Mouse (Mus musculus) hindbrain, postnatal 0 days (tissue): Measurements from ENCODE around the gene Kcnj9. TPM values are rescaled to one million over a fixed set of nuclear protein-coding genes. Genes with fewer than 3 reads are reported as not detected.
A peak's percentile ranks its signal among the peaks of the same experiment; 100 is the strongest.

Source experiments
- ATAC-seq: fragments of 200-750 bp; cut with Nextera tagmentation; 2 replicates; pipeline ENCODE4 v1.8.0; 2017; ENCODE audit warnings: mild to moderate bottlenecking, moderate TSS enrichment, moderate library complexity
- DNase-seq: peaks from one replicate; pipeline ENCODE4 v3.0.0-alpha.2; 2015; ENCODE audit warnings: low spot score
- H3K27ac ChIP-seq: fragments of 300-500 bp; sonication (generic); 2 replicates; pipeline ENCODE4 v1.5.1; 2014; ENCODE audit warnings: mild to moderate bottlenecking
- H3K27me3 ChIP-seq: fragments of 300-500 bp; sonication (generic); 2 replicates; pipeline ENCODE4 v1.6.1; 2014; ENCODE audit warnings: low read length, mixed read lengths; ENCODE audit not compliant: insufficient read depth
- H3K36me3 ChIP-seq: fragments of 300-500 bp; sonication (generic); 2 replicates; pipeline ENCODE4 v1.6.1; 2014; ENCODE audit warnings: low read length, mixed read lengths; ENCODE audit not compliant: insufficient read depth
- H3K4me1 ChIP-seq: fragments of 300-500 bp; sonication (generic); 2 replicates; pipeline ENCODE4 v1.6.1; 2014; ENCODE audit warnings: antibody characterized with exemption, low read length, mixed read lengths; ENCODE audit not compliant: insufficient read depth
- H3K4me2 ChIP-seq: fragments of 300-500 bp; sonication (generic); 2 replicates; pipeline ENCODE4 v1.6.1; 2014; ENCODE audit warnings: low read depth, mild to moderate bottlenecking, low read length, moderate library complexity, mixed read lengths
- H3K4me3 ChIP-seq: fragments of 300-500 bp; sonication (generic); 2 replicates; pipeline ENCODE4 v1.5.1; 2014; ENCODE audit warnings: low read length
- H3K9ac ChIP-seq: fragments of 300-500 bp; sonication (generic); replicated peaks from 2 replicates; pipeline ENCODE4 v1.6.1; 2014; ENCODE audit warnings: mild to moderate bottlenecking, low read length, moderate library complexity, mixed read lengths
- H3K9me3 ChIP-seq: fragments of 300-500 bp; sonication (generic); 2 replicates; pipeline ENCODE4 v1.6.1; 2016; ENCODE audit warnings: low read length, mixed read lengths
- CTCF ChIP-seq: IDR thresholded peaks from 2 replicates; pipeline ENCODE4 v1.5.1; 2016; ENCODE audit warnings: antibody characterized with exemption, control low read depth, low read depth
- WGBS: fragments of 180-500 bp; shearing (Covaris S2); extraction: QIAGEN DNeasy Blood & Tissue Kit; methylation state at CpG from one replicate; pipeline ENCODE4 v1.1.7; 2014; 5-methylcytosine and 5-hydroxymethylcytosine counted together
- polyA plus RNA-seq: library from polyadenylated mRNA; unstranded; fragments of >200 nt; fragmentation: Nextera tagmentation; extraction: Ambion mirVana; gene quantifications from 2 replicates; pipeline ENCODE4 v1.2.1, GENCODE M21; 2015
- total RNA-seq: library from RNA; depleted of rRNA; stranded (reverse); fragments of >200 nt; gene quantifications from 2 replicates; pipeline ENCODE4 v1.2.3, GENCODE M21; 2014

The Kcnj9 gene
- total and polyA plus RNA-seq, 2 experiments from 2014 or later: 3.6 to 9.8 TPM

DNA sequence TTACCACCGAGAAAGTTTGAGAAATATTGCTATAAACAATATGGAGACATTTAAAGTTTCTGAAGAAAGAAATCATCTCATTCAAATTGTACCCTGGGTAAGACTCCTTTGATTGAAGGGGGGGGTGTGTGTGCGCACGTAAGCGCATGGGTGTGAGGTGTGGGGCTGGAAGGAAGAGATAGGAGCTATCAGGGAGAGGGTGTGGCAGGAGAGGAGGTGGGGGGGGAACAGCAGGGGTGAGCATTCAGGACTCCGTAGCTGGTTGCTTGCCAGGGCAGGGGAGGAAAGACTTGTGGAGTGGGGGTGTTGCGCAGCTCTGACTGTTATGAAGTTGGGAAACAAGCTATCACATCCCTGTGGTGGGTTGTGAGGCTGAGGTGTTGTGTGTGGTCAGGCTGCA, 24.7 kb downstream of the Kcnj9 start:
- DNase-seq (no peak), ATAC-seq (no peak)
- no peak for TF ChIP-seq CTCF
- Histone ChIP-seq H3K9me3 (no peaks in the 10 kb centered on the region), H3K36me3 (no peaks in the 10 kb centered on the region), H3K9ac (no peak overlapping the region), H3K4me2 (no peak overlapping the region), H3K27me3 (no peaks in the 10 kb centered on the region), H3K4me3 (no peak overlapping the region), H3K4me1 (peaks cover 9% of the 10 kb centered on the region), H3K27ac (no peak overlapping the region)
- 68% methylated on average over 6 of the region's 6 CpGs for WGBS

DNA sequence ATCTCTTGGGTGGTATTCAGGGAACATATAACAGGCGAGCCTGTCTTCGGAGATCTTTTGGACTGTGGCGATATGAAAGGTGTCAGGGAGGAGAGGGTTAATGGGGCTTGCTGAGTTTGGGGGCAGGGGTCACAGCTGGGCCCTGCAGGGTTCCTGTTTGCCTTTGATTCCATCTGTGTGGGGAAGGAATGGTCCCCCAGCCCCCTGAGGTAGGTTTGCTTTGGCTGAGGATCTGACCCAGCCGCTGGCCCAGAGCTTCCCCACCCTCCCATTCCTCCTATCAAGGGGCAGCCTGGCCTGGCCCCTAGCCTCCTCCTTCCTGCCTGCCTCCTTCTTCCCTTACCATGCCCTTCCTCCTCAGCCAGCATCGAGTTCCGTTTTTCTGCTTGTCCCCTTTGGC, 26.3 kb downstream of the Kcnj9 start:
- no peak overlapping the region for H3K4me3 ChIP-seq
- H3K9me3 ChIP-seq: no peaks in the 10 kb centered on the region
- peak overlapping the region; percentile 49; the same call in 1 of the 2 replicates for H3K27ac ChIP-seq
- no peak for ATAC-seq
- no peaks in the 10 kb centered on the region for H3K27me3 ChIP-seq
- no peak for DNase-seq
- no peak overlapping the region for H3K4me2 ChIP-seq
- peaks cover 10% of the 10 kb centered on the region for H3K4me1 ChIP-seq
- no peak for TF ChIP-seq CTCF
- no peak overlapping the region for H3K9ac ChIP-seq
- H3K36me3 ChIP-seq: no peaks in the 10 kb centered on the region
- 19% methylated on average over 6 of the region's 6 CpGs for WGBS

DNA sequence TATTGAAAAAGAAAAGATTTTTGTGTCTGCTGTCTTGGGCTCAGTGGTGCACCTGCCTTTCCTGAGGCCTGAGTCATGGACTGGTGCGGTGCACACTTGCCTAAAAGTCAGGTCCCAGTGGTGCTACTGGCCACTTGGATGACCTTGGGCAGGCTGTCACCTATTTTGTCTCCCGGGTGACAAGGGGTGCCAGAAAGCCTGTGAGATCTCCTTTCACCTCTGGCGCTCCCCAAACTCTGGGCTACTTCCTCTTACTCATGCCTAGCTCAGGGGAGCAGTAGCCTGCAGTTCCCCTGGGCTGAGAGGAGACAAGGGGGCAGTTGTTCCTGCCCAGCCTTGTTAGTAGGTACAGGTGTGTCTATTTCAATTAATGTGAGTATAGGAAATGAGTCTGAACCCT, 26.8 kb downstream of the Kcnj9 start:
- Histone ChIP-seq H3K9ac (no peak overlapping the region), H3K9me3 (no peaks in the 10 kb centered on the region), H3K4me3 (no peak overlapping the region), H3K4me2 (no peak overlapping the region), H3K4me1 (peaks cover 10% of the 10 kb centered on the region), H3K27me3 (no peaks in the 10 kb centered on the region), H3K27ac (peak overlapping the region; percentile 16; the same call in 1 of the 2 replicates), H3K36me3 (no peaks in the 10 kb centered on the region)
- DNase-seq (no peak), ATAC-seq (no peak)
- TF ChIP-seq CTCF: no peak
- WGBS: 66% methylated on average over 3 of the region's 3 CpGs

DNA sequence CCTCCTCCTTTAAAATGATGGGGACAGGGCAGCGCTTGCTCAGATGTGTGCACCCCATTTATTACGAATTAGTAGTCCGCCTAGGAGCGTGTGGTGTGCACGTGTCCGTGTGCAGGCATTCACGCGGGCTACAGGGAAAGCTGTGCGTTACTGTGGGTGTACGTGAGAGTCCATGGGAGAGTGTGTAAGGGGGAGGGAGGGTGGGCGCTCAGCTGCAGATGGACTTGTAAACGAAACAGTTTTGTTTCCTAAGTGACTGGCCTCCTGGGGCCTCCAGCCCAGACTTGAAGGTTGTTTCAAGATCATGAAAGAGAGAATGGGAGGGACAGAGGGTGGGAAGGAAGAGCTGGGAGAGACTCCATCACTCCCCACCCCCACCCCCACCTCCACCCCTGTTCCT, 27.9 kb downstream of the Kcnj9 start:
- peak; percentile 56 for DNase-seq
- H3K27me3 ChIP-seq: no peaks in the 10 kb centered on the region
- H3K4me3 ChIP-seq: no peak overlapping the region
- H3K9me3 ChIP-seq: no peaks in the 10 kb centered on the region
- peak overlapping the region; percentile 70; the same call in 1 of the 2 replicates for H3K27ac ChIP-seq
- peaks cover 10% of the 10 kb centered on the region for H3K4me1 ChIP-seq
- ATAC-seq: peak; percentile 57
- no peak overlapping the region for H3K9ac ChIP-seq
- WGBS: 30% methylated on average over 12 of the region's 12 CpGs
- no peaks in the 10 kb centered on the region for H3K36me3 ChIP-seq
- no peak for TF ChIP-seq CTCF
- no peak overlapping the region for H3K4me2 ChIP-seq

DNA sequence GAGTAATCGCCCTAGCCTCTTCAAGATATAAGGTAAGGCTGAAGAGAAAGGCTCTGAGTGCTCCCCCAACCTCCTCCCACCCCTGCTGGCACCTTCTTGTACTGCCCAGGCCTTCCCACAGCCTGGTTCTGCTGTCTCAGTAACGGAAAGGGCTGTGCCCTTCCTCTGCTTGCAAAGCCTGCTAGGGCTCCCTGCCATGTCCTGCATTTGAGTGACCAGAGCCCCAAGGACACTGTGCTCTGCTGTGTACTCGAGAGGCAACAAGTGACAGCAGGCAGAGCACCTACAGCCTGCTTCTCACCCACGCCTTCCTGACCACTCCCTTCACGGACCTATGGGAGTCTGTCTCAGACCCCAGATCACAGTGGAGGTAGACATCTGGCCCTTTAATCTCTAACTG, 28.9 kb downstream of the Kcnj9 start:
- H3K4me2 ChIP-seq: no peak overlapping the region
- peak; percentile 29; the same call in 1 of the 2 replicates for TF ChIP-seq CTCF
- H3K27ac ChIP-seq: peak overlapping the region; percentile 70
- no peak overlapping the region for H3K4me3 ChIP-seq
- no peak overlapping the region for H3K9ac ChIP-seq
- H3K4me1 ChIP-seq: peaks cover 12% of the 10 kb centered on the region
- no peaks in the 10 kb centered on the region for H3K36me3 ChIP-seq
- 60% methylated on average over 5 of the region's 5 CpGs for WGBS
- DNase-seq: no peak
- ATAC-seq: no peak
- no peaks in the 10 kb centered on the region for H3K9me3 ChIP-seq
- no peaks in the 10 kb centered on the region for H3K27me3 ChIP-seq

DNA sequence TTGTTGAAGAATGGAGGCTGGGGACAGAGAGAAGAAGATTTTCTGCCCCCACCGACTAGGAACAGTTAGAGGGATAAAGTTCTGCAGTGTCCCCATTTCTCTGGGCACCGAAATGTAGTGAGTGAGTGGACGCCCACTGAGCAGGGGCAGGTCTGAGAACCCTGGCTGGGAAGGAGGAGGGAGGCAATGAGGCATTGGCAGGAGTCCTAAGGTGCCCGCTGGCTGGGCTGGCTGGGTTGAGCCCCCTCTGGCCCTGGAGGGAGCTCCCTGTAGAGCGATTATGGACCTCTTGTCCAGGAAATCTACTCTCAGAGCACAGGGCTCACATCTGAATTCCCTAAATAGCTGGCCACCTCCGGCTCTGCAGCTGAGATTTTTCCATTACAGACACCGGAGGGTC, 29.6 kb downstream of the Kcnj9 start:
- peak overlapping the region; percentile 70 for H3K27ac ChIP-seq
- no peak overlapping the region for H3K4me3 ChIP-seq
- H3K9ac ChIP-seq: no peak overlapping the region
- no peaks in the 10 kb centered on the region for H3K36me3 ChIP-seq
- no peaks in the 10 kb centered on the region for H3K9me3 ChIP-seq
- ATAC-seq (no peak), DNase-seq (peak; percentile 39)
- H3K4me2 ChIP-seq: no peak overlapping the region
- H3K27me3 ChIP-seq: no peaks in the 10 kb centered on the region
- 44% methylated on average over 7 of the region's 7 CpGs for WGBS
- H3K4me1 ChIP-seq: peaks cover 15% of the 10 kb centered on the region
- TF ChIP-seq CTCF: no peak

DNA sequence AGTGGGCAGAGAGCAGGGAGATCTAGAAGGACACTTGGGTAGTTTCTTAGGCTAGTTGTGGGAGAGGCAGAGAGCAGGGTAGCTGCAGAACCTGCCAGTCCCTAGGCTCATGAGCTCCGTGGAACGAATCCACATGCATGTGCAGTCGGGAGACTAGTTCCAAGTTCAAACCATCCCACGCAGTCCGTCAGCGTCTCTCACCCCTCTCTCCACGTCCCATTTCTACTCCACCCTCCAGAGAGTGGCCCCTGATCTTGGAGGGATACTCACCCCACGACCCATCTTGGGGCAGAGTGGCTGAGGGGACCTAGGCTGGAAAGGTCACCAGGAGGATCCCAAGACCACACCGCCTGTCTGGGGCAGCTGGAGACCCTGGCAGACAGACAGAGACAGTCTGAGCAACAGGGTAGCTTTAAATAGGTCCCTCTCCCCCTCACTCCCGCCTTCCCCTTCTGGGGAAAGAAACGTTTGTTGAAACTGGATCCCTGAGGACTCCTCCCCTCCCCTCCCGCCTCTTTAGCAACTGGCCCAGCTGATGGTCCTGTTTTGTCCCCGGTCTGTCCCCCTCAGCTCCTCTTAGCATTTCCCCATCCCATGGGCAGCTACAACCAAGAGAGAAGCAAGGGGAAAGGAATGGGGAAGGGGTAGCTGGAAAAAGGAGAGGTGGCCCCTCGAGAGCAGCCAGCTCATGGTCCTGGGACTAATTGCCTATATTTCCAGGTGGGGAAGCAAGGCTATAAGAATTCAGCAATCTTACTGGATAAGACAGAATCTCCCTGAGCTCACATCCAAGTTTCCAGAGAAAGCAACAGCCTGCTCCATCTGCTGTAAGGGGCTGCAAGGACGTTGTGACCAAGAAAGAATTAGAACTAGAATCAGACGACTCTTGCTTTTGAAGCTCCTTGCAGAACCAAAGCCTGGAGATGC, 31.2 kb downstream of the Kcnj9 start, which contains the start of gene Atp1a2:
Gene Atp1a2 (minus strand): TSS at position 454 of the 927 bp plus-strand sequence.
- H3K36me3 ChIP-seq: no peaks in the 10 kb centered on the region
- peak within 1 kb of the TSS; percentile 87 for H3K27ac ChIP-seq
- TF ChIP-seq CTCF: no peak
- peak within 1 kb of the TSS; percentile 61 for H3K9ac ChIP-seq
- 10% methylated on average over 16 of the region's 16 CpGs for WGBS
- peak within 1 kb of the TSS; percentile 39 for H3K4me3 ChIP-seq
- peak within 1 kb of the TSS; percentile 53 for H3K4me2 ChIP-seq
- DNase-seq (peak; percentile 76), ATAC-seq (peak; percentile 50)
- H3K4me1 ChIP-seq: peaks cover 20% of the 10 kb centered on the region
- H3K27me3 ChIP-seq: no peaks in the 10 kb centered on the region
- no peaks in the 10 kb centered on the region for H3K9me3 ChIP-seq
